Mouse (Mus musculus): ENCODE data around the gene Zfp628. TPM values are rescaled to one million over a fixed set of nuclear protein-coding genes. Genes with fewer than 3 reads are reported as not detected.

Gene Zfp628
- polyA plus RNA-seq, 1 experiment from 2014 or later = 1.8 TPM

- DNase-seq (ENCODE audit: low spot score) (no peak), ATAC-seq (ENCODE audit: low FRiP score, low TSS enrichment) (no peak)
- Histone ChIP-seq H3K27me3 (ENCODE audit: control insufficient read depth, insufficient read depth, low read length) (no peaks in the 10 kb centered on the region), H3K4me1 (replicated peaks; ENCODE audit: control insufficient read depth, insufficient read depth) (0 out of 2 replicates have a peak, but pooled peaks cover 2% of the 10 kb centered on the region), H3K36me3 (ENCODE audit: control insufficient read depth, insufficient read depth, low read length) (no peaks in the 10 kb centered on the region), H3K9ac (ENCODE audit: low read length) (peak overlapping the region; percentile 13; the same call in 1 of the 2 replicates), H3K4me3 (ENCODE audit: low read depth, low read length) (peak overlapping the region; percentile 22), H3K27ac (replicated peaks) (no peak overlapping the region), H3K9me3 (ENCODE audit: control insufficient read depth, low read length) (no peaks in the 10 kb centered on the region), H3K4me2 (replicated peaks; ENCODE audit: low read depth) (peak overlapping the region; percentile 48)
- no peak for TF ChIP-seq EP300 (optimal IDR thresholded peaks at IDR 0.05)
- peak; percentile 20; the same call in 1 of the 2 replicates for TF ChIP-seq CTCF (IDR thresholded peaks at IDR 0.05; ENCODE audit: low read depth)
- 10% methylated on average over 19 of the region's 19 CpGs for WGBS
These were observed 15.1 kb upstream of the Zfp628 start for GRCm38 (mm10) chr7:4899649-4900522.

DNA sequence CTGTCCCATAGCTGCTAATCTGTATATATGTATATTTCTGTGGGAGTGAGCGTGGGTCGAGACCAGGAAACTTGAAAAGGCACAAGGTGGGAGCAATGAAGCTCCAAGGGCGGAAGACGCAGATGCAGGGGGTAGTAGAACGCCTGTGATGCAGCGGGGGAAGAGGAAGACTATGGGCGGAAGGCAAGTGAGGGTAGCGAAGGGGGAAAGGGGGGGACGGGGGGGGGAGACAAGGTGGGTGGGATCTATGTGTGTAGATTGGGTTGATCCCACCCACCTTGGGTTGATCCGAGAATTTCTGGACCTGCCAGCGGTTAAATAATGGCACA lies 14.5 kb upstream of the Zfp628 start:
- H3K36me3 ChIP-seq (ENCODE audit: control insufficient read depth, insufficient read depth, low read length) = no peaks in the 10 kb centered on the region
- WGBS = 28% methylated on average over 11 of the region's 11 CpGs
- H3K27me3 ChIP-seq (ENCODE audit: control insufficient read depth, insufficient read depth, low read length) = no peaks in the 10 kb centered on the region
- no peak overlapping the region for H3K9ac ChIP-seq (ENCODE audit: low read length)
- H3K4me3 ChIP-seq (ENCODE audit: low read depth, low read length) = no peak overlapping the region
- TF ChIP-seq CTCF (IDR thresholded peaks at IDR 0.05; ENCODE audit: low read depth) = no peak
- no peak for TF ChIP-seq EP300 (optimal IDR thresholded peaks at IDR 0.05)
- no peak overlapping the region for H3K27ac ChIP-seq (replicated peaks)
- ATAC-seq (ENCODE audit: low FRiP score, low TSS enrichment) (no peak), DNase-seq (ENCODE audit: low spot score) (no peak)
- 0 out of 2 replicates have a peak, but pooled peaks cover 2% of the 10 kb centered on the region for H3K4me1 ChIP-seq (replicated peaks; ENCODE audit: control insufficient read depth, insufficient read depth)
- H3K4me2 ChIP-seq (replicated peaks; ENCODE audit: low read depth) = peak overlapping the region; percentile 48
- no peaks in the 10 kb centered on the region for H3K9me3 ChIP-seq (ENCODE audit: control insufficient read depth, low read length)

GRCm38 (mm10) chr7:4901171-4901570 lies 13.8 kb upstream of the Zfp628 start:
- ATAC-seq (ENCODE audit: low FRiP score, low TSS enrichment) = no peak
- H3K9me3 ChIP-seq (ENCODE audit: control insufficient read depth, low read length) = no peaks in the 10 kb centered on the region
- TF ChIP-seq EP300 (optimal IDR thresholded peaks at IDR 0.05) (no peak), CTCF (IDR thresholded peaks at IDR 0.05; ENCODE audit: low read depth) (peak; percentile 68)
- no peaks in the 10 kb centered on the region for H3K27me3 ChIP-seq (ENCODE audit: control insufficient read depth, insufficient read depth, low read length)
- H3K36me3 ChIP-seq (ENCODE audit: control insufficient read depth, insufficient read depth, low read length) = no peaks in the 10 kb centered on the region
- H3K4me2 ChIP-seq (replicated peaks; ENCODE audit: low read depth) = no peak overlapping the region
- no peak overlapping the region for H3K4me3 ChIP-seq (ENCODE audit: low read depth, low read length)
- no peak overlapping the region for H3K27ac ChIP-seq (replicated peaks)
- 0 out of 2 replicates have a peak, but pooled peaks cover 2% of the 10 kb centered on the region for H3K4me1 ChIP-seq (replicated peaks; ENCODE audit: control insufficient read depth, insufficient read depth)
- WGBS = 56% methylated on average over 8 of the region's 8 CpGs
- DNase-seq (ENCODE audit: low spot score) = peak; percentile 63
- H3K9ac ChIP-seq (ENCODE audit: low read length) = no peak overlapping the region

GRCm38 (mm10) chr7:4902404-4902803 lies 12.6 kb upstream of the Zfp628 start:
- H3K27ac ChIP-seq (replicated peaks) = no peak overlapping the region
- no peak overlapping the region for H3K4me3 ChIP-seq (ENCODE audit: low read depth, low read length)
- ATAC-seq (ENCODE audit: low FRiP score, low TSS enrichment) (no peak), DNase-seq (ENCODE audit: low spot score) (no peak)
- H3K9me3 ChIP-seq (ENCODE audit: control insufficient read depth, low read length) = no peaks in the 10 kb centered on the region
- H3K27me3 ChIP-seq (ENCODE audit: control insufficient read depth, insufficient read depth, low read length) = no peaks in the 10 kb centered on the region
- no peak overlapping the region for H3K9ac ChIP-seq (ENCODE audit: low read length)
- no peak overlapping the region for H3K4me2 ChIP-seq (replicated peaks; ENCODE audit: low read depth)
- WGBS = 81% methylated on average over 9 of the region's 9 CpGs
- TF ChIP-seq EP300 (optimal IDR thresholded peaks at IDR 0.05) = no peak
- TF ChIP-seq CTCF (IDR thresholded peaks at IDR 0.05; ENCODE audit: low read depth) = no peak
- H3K4me1 ChIP-seq (replicated peaks; ENCODE audit: control insufficient read depth, insufficient read depth) = 0 out of 2 replicates have a peak, but pooled peaks cover 2% of the 10 kb centered on the region
- no peaks in the 10 kb centered on the region for H3K36me3 ChIP-seq (ENCODE audit: control insufficient read depth, insufficient read depth, low read length)

GRCm38 (mm10) chr7:4906466-4906950 lies 8.5 kb upstream of the Zfp628 start, which contains the start of gene Gm36210:
Gene Gm36210 (minus strand): TSS chr7:4906516.
- 70% methylated on average over 10 of the region's 10 CpGs for WGBS
- TF ChIP-seq EP300 (optimal IDR thresholded peaks at IDR 0.05) (no peak), CTCF (IDR thresholded peaks at IDR 0.05; ENCODE audit: low read depth) (no peak)
- DNase-seq (ENCODE audit: low spot score) = no peak

DNA sequence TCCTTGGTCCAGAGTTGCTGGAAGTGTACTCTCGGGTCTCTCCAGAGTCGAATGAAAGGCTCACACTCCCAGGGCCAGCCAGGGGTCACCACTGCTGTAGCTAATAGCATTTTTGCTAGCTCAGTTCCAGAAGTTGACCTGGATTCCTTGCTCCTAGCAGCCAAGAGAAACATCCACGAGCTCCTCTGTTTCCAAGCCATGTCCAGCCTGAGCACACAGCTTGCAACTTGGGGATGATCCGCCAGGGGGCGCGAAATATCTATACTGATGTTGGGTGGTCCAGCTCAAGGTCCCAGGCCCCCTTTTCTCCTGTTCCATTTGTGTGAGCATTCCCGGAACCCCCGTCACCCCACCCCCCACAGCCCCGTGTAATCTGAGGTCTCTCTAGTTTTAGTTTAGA lies 3.5 kb upstream of the Zfp628 start:
- 24% methylated on average over 9 of the region's 9 CpGs for WGBS
- H3K4me2 ChIP-seq (replicated peaks; ENCODE audit: low read depth) = no peak overlapping the region
- no peak overlapping the region for H3K27ac ChIP-seq (replicated peaks)
- no peak for ATAC-seq (ENCODE audit: low FRiP score, low TSS enrichment)
- DNase-seq (ENCODE audit: low spot score) = peak; percentile 62
- H3K4me1 ChIP-seq (replicated peaks; ENCODE audit: control insufficient read depth, insufficient read depth) = no peaks in the 10 kb centered on the region; the same call in 1 of the 2 replicates
- H3K36me3 ChIP-seq (ENCODE audit: control insufficient read depth, insufficient read depth, low read length) = no peaks in the 10 kb centered on the region
- no peaks in the 10 kb centered on the region for H3K9me3 ChIP-seq (ENCODE audit: control insufficient read depth, low read length)
- H3K4me3 ChIP-seq (ENCODE audit: low read depth, low read length) = no peak overlapping the region
- TF ChIP-seq CTCF (IDR thresholded peaks at IDR 0.05; ENCODE audit: low read depth) = peak; percentile 69
- TF ChIP-seq EP300 (optimal IDR thresholded peaks at IDR 0.05) = no peak
- no peaks in the 10 kb centered on the region for H3K27me3 ChIP-seq (ENCODE audit: control insufficient read depth, insufficient read depth, low read length)
- no peak overlapping the region for H3K9ac ChIP-seq (ENCODE audit: low read length)

More at GRCm38 (mm10) chr7:4906466-4906950, 8.5 kb upstream of the Zfp628 start, which contains the start of gene Gm36210:
- Histone ChIP-seq H3K27me3 (ENCODE audit: control insufficient read depth, insufficient read depth, low read length) (no peaks in the 10 kb centered on the region), H3K9me3 (ENCODE audit: control insufficient read depth, low read length) (no peaks in the 10 kb centered on the region), H3K4me2 (replicated peaks; ENCODE audit: low read depth) (no peak within 1 kb of the TSS), H3K27ac (replicated peaks) (no peak within 1 kb of the TSS), H3K4me1 (replicated peaks; ENCODE audit: control insufficient read depth, insufficient read depth) (no peaks in the 10 kb centered on the region), H3K4me3 (ENCODE audit: low read depth, low read length) (no peak within 1 kb of the TSS), H3K36me3 (ENCODE audit: control insufficient read depth, insufficient read depth, low read length) (no peaks in the 10 kb centered on the region), H3K9ac (ENCODE audit: low read length) (no peak within 1 kb of the TSS)
- ATAC-seq (ENCODE audit: low FRiP score, low TSS enrichment) = no peak
